Mouse (Mus musculus): ENCODE results near the gene Col3a1. TPM values are rescaled to one million over a fixed set of nuclear protein-coding genes. Genes with fewer than 3 reads are reported as not detected.

The Col3a1 gene
- polyA plus RNA-seq, 1 experiment from 2014 or later, result 1,574 TPM

Small RNAs within 50 kb of the gene (microRNA-seq; reads per million reads assigned to microRNA genes)
- gene Gm47302, result 1.7 reads per million

Other genes with a start within 250 kb of the Col3a1 start
- 83.5 and 85.9 TPM in 2 replicates for gene Col5a2, start 191.7 kb downstream of the Col3a1 start, polyA plus RNA-seq (2015; fragmentation: Nextera tagmentation; extraction: Ambion mirVana)